Mouse (Mus musculus) small intestine, adult 2 months (tissue): ENCODE measurements around the gene Cbfa2t3.

Source experiments
- CTCF ChIP-seq: fragments of 200-500 bp; IDR thresholded peaks from 2 replicates; pipeline ENCODE4 v1.5.1; 2012; ENCODE audit warnings: low read depth, mild to moderate bottlenecking, control low read depth, inconsistent platforms, low read length, moderate library complexity, mixed read lengths; ENCODE audit not compliant: insufficient replicate concordance, insufficient read length; ENCODE audit errors: extremely low read depth
- POLR2A ChIP-seq: fragments of 200-500 bp; IDR thresholded peaks from 2 replicates; pipeline ENCODE4 v1.6.1; 2012; ENCODE audit warnings: low read depth, mild to moderate bottlenecking, control low read depth, inconsistent platforms, low read length, moderate library complexity

- TF ChIP-seq POLR2A (no peak), CTCF (no peak)
Measured at GRCm38 (mm10) chr8:122641406-122641805, 57.5 kb downstream of the Cbfa2t3 start.
